Mouse (Mus musculus): ENCODE results near the gene Raet1e.

- TF ChIP-seq CTCF (IDR thresholded peaks at IDR 0.05; ENCODE audit: low read depth) (no peak), EP300 (IDR thresholded peaks at IDR 0.05; ENCODE audit: low read depth) (no peak)
Measured at GRCm38 (mm10) chr10:22142926-22143325, 15.4 kb upstream of the Raet1e start.
